Mouse (Mus musculus): ENCODE measurements around the gene Man2a1. TPM values are rescaled to one million over a fixed set of nuclear protein-coding genes. Genes with fewer than 3 reads are reported as not detected.

Man2a1 gene
- polyA plus RNA-seq, 1 experiment from 2014 or later = 54.9 TPM

DNA sequence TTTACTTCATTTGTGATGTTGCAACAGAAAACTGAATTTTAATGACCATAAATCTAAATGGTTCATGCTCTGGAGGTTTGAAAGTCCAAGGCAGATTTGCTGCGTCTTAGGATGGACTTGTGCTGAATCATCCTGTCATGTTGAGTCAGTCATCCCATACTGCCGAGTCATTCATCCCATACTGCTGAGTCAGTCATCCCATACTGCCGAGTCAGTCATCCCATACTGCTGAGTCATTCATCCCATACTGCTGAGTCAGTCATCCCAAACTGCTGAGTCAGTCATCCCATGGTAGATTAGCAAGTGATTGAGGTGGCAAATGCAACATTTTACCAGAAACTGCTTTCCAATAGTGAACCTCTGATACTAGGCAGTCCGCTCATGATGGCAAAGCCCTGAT is 83.6 kb downstream of the Man2a1 start:
- H3K27me3 ChIP-seq = no peaks in the 10 kb centered on the region
- DNase-seq (ENCODE audit: low read depth, low spot score) (peak; percentile 13), ATAC-seq (peak; percentile 57)
- ChIA-PET POLR2A (no interaction called here), CTCF (no interaction called here)
- TF ChIP-seq CTCF (IDR thresholded peaks at IDR 0.05) = no peak
- in situ Hi-C loops (cut with MboI; ENCODE audit: low pct_unique_long_range_greater_than_20kb) = no loop called here

DNA sequence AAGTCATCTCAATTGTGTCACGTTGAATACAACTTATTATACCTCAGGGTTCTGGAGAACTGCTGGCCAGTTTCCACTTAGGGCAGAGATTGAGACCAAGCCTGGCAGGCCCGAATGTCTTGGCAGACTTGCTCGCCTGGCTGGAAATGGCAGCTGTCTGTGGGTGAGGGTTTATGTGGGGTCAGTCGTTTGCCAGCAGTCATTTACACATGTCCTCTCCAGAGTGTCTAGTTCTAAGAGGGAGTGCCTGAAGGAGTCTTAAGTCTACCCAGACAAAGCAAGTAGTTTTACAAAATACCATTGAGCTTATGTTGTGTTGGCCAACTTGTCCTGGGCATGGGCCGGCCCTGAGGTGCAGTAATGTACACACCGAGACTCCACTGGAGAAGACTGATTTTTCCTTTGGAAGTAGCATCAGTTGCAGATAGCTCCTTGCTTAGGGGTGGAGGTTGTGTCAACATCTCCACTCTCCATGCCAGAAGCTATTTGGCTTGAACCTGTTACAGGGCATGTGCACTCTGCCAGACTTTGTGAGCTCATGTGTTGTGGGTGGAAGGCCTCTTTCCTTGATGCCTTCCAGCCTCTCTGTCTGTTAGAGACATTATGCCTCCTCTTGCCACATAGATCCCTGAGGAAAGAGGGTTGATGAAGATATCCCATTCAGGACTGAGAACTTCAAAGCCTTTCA is 84.8 kb downstream of the Man2a1 start:
- no peak for TF ChIP-seq CTCF (IDR thresholded peaks at IDR 0.05)
- no peak for DNase-seq (ENCODE audit: low read depth, low spot score)
- in situ Hi-C loops (cut with MboI; ENCODE audit: low pct_unique_long_range_greater_than_20kb) = no loop called here
- CTCF ChIA-PET = no interaction called here
- no peak for ATAC-seq
- POLR2A ChIA-PET = no interaction called here
- no peaks in the 10 kb centered on the region for H3K27me3 ChIP-seq

DNA sequence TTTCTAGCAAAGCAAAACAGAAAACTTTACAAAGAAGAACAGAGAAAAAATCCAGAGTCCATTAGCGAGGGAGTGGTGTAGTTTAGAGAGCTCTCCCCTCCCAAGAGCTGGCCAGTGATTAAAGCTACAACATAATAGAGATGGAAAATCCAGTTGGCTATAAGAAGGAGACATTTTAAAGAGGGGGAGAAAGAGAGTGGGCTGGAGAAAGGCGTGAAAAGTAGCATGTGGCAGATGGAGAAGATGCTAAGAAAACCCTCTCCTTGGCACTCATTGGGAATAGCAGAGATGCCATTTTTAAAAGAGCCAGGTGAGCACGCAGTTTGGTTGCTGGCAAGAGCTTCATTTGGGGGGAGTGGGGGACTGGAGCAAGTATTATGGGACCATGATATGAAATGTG is 89.1 kb downstream of the Man2a1 start:
- ChIA-PET CTCF (interaction anchor here (1.5 kb wide), 1 partner anchor 15 kb away, joined by 4 read pairs; no protein-coding TSS in a partner anchor), POLR2A (no interaction called here)
- in situ Hi-C loops (cut with MboI; ENCODE audit: low pct_unique_long_range_greater_than_20kb) = no loop called here
- no peaks in the 10 kb centered on the region for H3K27me3 ChIP-seq
- DNase-seq (ENCODE audit: low read depth, low spot score) (no peak), ATAC-seq (no peak)
- TF ChIP-seq CTCF (IDR thresholded peaks at IDR 0.05) = no peak

DNA sequence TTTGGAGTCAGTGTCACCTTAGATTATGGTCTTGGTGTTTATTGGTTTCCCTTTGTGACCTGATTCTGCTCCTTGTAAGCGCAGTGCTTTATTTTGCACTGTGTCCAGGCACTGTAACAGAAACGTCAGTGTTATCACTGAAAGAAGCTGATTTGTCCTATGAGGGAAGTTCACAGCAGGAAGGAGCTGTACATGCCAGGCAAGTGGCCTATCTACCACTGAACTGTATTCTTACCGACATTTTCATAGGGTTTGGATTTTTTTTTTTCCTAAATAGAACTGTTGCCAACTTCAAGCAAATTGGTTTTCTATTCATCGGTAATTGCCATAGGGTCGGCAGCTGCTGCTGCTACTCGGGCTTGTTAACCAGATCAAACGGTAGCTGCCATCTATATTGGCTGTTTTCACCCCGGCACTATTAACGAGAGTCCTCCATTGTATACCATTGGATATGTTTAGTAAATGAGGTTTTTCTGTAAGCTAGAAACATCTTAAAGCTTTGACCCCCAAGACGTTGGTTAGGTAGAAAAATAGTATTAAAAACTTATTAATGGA is 96.8 kb downstream of the Man2a1 start:
- H3K27me3 ChIP-seq = no peaks in the 10 kb centered on the region
- ATAC-seq = no peak
- DNase-seq (ENCODE audit: low read depth, low spot score) = no peak
- TF ChIP-seq CTCF (IDR thresholded peaks at IDR 0.05) = no peak
- in situ Hi-C loops (cut with MboI; ENCODE audit: low pct_unique_long_range_greater_than_20kb) = no loop called here
- POLR2A ChIA-PET = no interaction called here
- CTCF ChIA-PET = no interaction called here

DNA sequence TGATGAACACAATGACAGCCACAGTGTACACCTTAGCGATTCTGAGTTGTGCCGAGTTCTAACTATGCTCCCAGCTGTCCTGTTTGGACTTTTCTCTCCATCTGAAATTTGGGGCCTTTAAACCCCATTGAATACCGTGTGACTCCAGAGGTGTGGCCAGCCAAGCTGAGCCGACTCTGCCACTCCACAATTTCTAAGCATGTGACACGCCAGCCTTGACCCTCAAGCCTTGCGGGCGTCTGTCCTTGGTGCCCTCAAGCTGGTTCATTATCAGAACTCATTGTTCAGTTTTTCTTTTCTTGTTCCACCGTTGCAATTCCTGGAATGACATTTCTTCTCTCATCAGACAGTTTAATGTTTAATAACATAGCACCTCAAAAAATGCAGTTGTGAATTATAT is 98.0 kb downstream of the Man2a1 start:
- in situ Hi-C loops (cut with MboI; ENCODE audit: low pct_unique_long_range_greater_than_20kb) = no loop called here
- ATAC-seq = no peak
- POLR2A ChIA-PET = no interaction called here
- no peak for TF ChIP-seq CTCF (IDR thresholded peaks at IDR 0.05)
- no peak for DNase-seq (ENCODE audit: low read depth, low spot score)
- CTCF ChIA-PET = no interaction called here
- no peaks in the 10 kb centered on the region for H3K27me3 ChIP-seq

DNA sequence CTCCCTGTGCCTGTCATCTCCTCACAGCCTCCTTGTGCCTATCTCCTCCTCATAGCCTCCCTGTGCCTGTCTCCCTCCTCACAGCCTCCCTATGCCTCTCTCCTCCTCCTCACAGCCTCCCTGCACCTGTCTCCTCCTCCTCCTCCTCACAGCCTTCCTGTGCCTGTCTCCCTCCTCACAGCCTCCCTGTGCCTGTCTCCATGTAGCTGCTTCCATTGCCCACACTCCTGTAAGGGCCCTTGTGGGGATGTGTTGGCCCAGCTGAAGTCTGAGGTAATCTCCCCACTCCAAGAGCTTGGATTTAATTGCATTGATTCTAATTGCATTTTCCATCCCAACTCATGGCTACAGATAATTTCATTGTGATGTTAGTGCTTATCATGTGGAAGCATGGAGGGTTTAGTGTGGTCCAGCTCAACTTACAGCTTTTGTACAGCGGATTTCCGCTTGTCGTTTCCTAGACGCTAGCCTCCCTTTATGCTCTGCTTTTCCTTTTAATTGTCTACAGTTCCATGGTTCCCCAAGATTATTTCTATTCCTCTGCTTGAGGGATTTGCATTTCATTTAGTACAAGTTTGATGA is 103.2 kb downstream of the Man2a1 start:
- DNase-seq (ENCODE audit: low read depth, low spot score) = no peak
- no peak for ATAC-seq
- POLR2A ChIA-PET = no interaction called here
- CTCF ChIA-PET = no interaction called here
- TF ChIP-seq CTCF (IDR thresholded peaks at IDR 0.05) = no peak
- H3K27me3 ChIP-seq = no peaks in the 10 kb centered on the region
- in situ Hi-C loops (cut with MboI; ENCODE audit: low pct_unique_long_range_greater_than_20kb) = no loop called here

DNA sequence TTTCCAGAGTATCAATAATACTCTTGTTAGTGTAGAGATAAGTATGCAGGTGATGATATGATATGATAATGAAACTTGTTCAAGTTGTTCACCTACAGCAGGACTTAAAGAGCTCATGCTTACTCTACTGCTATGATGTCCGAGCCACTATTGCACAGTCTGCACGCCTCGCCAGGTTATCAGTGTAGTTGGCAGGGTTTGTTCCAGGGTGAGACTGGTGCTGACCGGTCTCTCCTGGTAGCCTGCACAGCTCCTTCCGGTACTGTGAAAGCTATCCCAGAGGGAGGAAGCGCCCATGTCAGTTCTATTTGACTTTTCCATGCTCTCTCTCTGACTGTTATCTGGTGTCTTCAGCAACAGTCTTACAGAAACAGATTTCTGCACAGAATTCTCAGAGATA is 107.0 kb downstream of the Man2a1 start:
- no peak for TF ChIP-seq CTCF (IDR thresholded peaks at IDR 0.05)
- ChIA-PET POLR2A (no interaction called here), CTCF (interaction anchor here (1.1 kb wide), 1 partner anchor 14 kb away, joined by 3 read pairs; no protein-coding TSS in a partner anchor)
- ATAC-seq (no peak), DNase-seq (ENCODE audit: low read depth, low spot score) (no peak)
- H3K27me3 ChIP-seq = no peaks in the 10 kb centered on the region
- in situ Hi-C loops (cut with MboI; ENCODE audit: low pct_unique_long_range_greater_than_20kb) = no loop called here

DNA sequence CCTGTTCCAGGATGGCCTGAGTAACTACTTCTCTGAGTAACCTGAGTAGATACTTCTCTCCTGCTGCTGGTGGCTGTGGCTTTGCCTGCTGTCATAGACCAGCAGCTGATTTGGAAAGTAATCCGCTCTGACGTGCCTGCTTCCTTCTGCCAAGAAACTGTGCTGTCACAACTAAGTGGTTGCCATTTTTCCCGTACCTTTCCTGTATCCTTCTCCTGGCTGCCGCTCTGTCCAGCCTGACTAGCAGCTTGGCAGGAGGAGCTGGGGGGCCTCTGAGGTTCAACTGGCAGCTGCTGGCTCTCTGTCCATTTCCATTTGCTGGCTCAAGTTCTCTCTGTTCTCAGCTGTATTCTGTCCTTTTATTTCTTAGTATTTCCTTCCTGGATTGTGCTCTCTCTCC is 115.8 kb downstream of the Man2a1 start:
- no peak for TF ChIP-seq CTCF (IDR thresholded peaks at IDR 0.05)
- POLR2A ChIA-PET = no interaction called here
- H3K27me3 ChIP-seq = no peaks in the 10 kb centered on the region
- no peak for DNase-seq (ENCODE audit: low read depth, low spot score)
- in situ Hi-C loops (cut with MboI; ENCODE audit: low pct_unique_long_range_greater_than_20kb) = no loop called here
- no peak for ATAC-seq
- CTCF ChIA-PET = no interaction called here

DNA sequence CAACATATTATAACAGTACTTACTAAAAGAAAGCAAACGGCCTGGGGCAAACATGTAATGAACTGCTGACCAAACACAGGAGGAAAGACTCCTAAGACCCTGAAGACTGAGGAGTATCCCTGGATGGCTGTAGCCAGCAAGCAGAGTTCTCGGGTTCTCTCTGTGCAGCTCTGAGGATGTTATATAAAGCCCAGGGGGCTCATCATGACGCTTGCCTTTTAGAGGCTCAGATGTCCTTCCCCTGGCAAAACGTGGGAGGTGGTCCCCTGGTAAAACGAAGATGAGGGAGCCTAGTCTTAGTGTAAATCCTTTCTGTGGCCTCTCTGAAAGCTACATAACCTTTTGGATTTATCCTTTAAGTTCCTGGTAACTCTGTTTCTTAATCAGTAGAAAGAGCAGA is 119.2 kb downstream of the Man2a1 start:
- no peaks in the 10 kb centered on the region for H3K27me3 ChIP-seq
- CTCF ChIA-PET = interaction anchor here (1.5 kb wide), 1 partner anchor 20 kb away, joined by 3 read pairs; no protein-coding TSS in a partner anchor
- in situ Hi-C loops (cut with MboI; ENCODE audit: low pct_unique_long_range_greater_than_20kb) = no loop called here
- DNase-seq (ENCODE audit: low read depth, low spot score) (no peak), ATAC-seq (no peak)
- POLR2A ChIA-PET = no interaction called here
- no peak for TF ChIP-seq CTCF (IDR thresholded peaks at IDR 0.05)

DNA sequence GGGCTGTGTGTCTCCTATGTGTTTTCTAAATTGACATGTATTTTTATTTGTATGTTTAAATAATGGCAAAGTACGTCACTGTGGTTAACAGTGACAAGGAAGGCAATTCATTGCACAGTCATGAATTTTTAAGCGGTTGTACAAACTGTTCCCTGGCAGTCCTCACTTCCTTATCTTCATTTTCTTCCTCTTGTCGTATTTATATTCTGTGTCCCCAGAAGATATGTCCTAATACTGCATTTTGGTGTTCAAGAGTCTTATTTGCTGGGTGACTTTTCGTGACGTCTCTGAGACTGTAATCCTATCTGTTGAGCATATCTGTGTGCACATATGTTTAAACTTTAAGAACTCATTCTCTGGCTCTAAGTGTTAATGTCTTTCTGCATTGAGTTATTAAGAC is 120.6 kb downstream of the Man2a1 start:
- ATAC-seq (no peak), DNase-seq (ENCODE audit: low read depth, low spot score) (no peak)
- ChIA-PET CTCF (interaction anchor here (1.5 kb wide), 2 partner anchors 18 to 23 kb away, joined by 3 to 5 read pairs; no protein-coding TSS in a partner anchor), POLR2A (no interaction called here)
- in situ Hi-C loops (cut with MboI; ENCODE audit: low pct_unique_long_range_greater_than_20kb) = no loop called here
- TF ChIP-seq CTCF (IDR thresholded peaks at IDR 0.05) = no peak
- no peaks in the 10 kb centered on the region for H3K27me3 ChIP-seq

DNA sequence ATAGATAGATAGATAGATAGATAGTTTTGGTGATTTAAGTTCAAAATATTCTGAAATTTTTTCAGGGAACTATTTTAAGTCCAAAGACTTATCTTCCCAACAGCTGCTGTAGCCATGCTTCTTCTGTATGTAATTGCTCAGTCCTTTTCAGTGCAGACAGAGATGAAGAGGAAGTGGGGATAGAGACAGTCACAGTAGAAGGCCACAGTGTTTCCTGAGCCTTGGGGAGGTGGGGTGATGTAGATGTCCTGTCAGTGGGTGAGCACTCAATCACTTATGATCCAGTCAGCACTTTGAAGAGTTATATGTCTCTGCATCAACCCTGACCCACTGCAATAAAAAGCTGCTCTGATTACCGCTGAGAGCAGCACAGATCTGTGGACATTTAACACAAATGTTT is 122.6 kb downstream of the Man2a1 start:
- in situ Hi-C loops (cut with MboI; ENCODE audit: low pct_unique_long_range_greater_than_20kb) = no loop called here
- ChIA-PET CTCF (interaction anchor here (1.3 kb wide), 1 partner anchor 11 kb away, joined by 3 read pairs; no protein-coding TSS in a partner anchor), POLR2A (no interaction called here)
- no peaks in the 10 kb centered on the region for H3K27me3 ChIP-seq
- ATAC-seq (no peak), DNase-seq (ENCODE audit: low read depth, low spot score) (no peak)
- TF ChIP-seq CTCF (IDR thresholded peaks at IDR 0.05) = no peak
